Mouse (Mus musculus): ENCODE data around the gene Phb. TPM values are rescaled to one million over a fixed set of nuclear protein-coding genes. Genes with fewer than 3 reads are reported as not detected.

The Phb gene
- polyA plus RNA-seq, 1 experiment from 2014 or later, result 182 TPM

- no peaks in the 10 kb centered on the region for H3K9me3 ChIP-seq (ENCODE audit: control insufficient read depth, low read length)
- peaks cover 21% of the 10 kb centered on the region for H3K36me3 ChIP-seq (ENCODE audit: control insufficient read depth, insufficient read depth)
- H3K4me3 ChIP-seq (replicated peaks; ENCODE audit: low read length), result no peak overlapping the region
- no peak for ATAC-seq
- no peaks in the 10 kb centered on the region for H3K4me1 ChIP-seq (replicated peaks; ENCODE audit: control insufficient read depth, insufficient read depth, low read length)
- no peaks in the 10 kb centered on the region for H3K27me3 ChIP-seq (replicated peaks; ENCODE audit: control insufficient read depth, insufficient read depth, low read length)
- no peak overlapping the region for H3K4me2 ChIP-seq (ENCODE audit: low read length)
- H3K9ac ChIP-seq (replicated peaks; ENCODE audit: low read depth, low read length), result no peak overlapping the region
- 93% methylated on average over 14 of the region's 14 CpGs for WGBS
- H3K27ac ChIP-seq (ENCODE audit: low read length), result no peak overlapping the region
These were observed 11.4 kb downstream of the Phb start for GRCm38 (mm10) chr11:95677925-95678701.

DNA sequence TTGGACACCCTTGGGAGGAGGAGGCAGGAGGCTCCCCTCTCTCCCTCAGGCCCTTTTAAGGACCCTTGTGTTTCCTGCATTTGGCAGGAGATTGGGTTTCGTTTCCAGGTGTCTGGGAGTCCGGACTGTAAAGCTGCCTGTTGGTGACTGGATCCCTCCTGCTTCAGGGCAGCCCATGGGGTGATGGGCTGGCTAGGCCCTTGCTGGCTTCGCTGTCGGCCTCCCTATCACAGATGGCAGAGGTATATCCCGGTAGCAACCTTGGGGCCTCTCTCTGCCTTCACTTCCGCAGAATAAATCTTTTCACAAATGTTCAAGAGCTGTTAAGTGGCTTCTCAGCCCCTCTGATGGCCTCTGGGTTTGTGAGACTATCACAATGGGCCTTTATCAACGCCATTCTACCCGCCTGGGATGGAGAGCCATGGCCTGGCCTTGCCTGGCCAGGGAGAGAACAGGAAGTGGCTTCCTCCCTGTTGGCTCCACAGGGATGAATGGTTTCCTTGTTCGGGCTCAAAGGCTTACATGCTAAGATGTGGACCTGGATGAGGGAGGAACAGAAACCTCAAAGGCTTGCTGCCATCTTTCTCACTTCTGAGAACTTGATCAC, 15.3 kb downstream of the Phb start:
- no peaks in the 10 kb centered on the region for H3K27me3 ChIP-seq (replicated peaks; ENCODE audit: control insufficient read depth, insufficient read depth, low read length)
- 62% methylated on average over 9 of the region's 9 CpGs for WGBS
- H3K9ac ChIP-seq (replicated peaks; ENCODE audit: low read depth, low read length), result no peak overlapping the region
- H3K4me3 ChIP-seq (replicated peaks; ENCODE audit: low read length), result no peak overlapping the region
- ATAC-seq, result no peak
- H3K9me3 ChIP-seq (ENCODE audit: control insufficient read depth, low read length), result no peaks in the 10 kb centered on the region
- no peaks in the 10 kb centered on the region for H3K4me1 ChIP-seq (replicated peaks; ENCODE audit: control insufficient read depth, insufficient read depth, low read length)
- H3K27ac ChIP-seq (ENCODE audit: low read length), result no peak overlapping the region
- H3K4me2 ChIP-seq (ENCODE audit: low read length), result no peak overlapping the region
- peaks cover 19% of the 10 kb centered on the region for H3K36me3 ChIP-seq (ENCODE audit: control insufficient read depth, insufficient read depth)

DNA sequence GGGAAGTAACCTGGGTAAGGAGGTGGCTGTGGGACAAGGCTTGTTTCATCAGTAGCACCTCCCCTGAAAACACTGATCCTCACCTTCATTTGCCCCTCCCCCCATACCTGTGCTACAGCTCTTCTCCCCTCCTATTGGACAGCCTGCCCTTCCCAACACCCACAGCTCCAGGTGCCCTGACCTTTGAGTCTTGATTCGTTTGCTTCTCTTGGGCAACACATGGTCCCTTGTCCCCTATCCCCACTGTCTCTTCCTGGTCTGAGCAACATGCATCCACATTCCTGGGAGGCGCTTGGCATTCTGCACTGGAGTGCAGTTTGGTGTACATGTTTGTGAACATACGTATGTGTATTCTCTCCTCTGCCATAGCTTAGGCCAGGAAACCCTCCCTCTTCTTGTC, 16.2 kb downstream of the Phb start:
- H3K4me2 ChIP-seq (ENCODE audit: low read length), result no peak overlapping the region
- 84% methylated on average over 3 of the region's 3 CpGs for WGBS
- H3K36me3 ChIP-seq (ENCODE audit: control insufficient read depth, insufficient read depth), result peaks cover 12% of the 10 kb centered on the region
- H3K27ac ChIP-seq (ENCODE audit: low read length), result no peak overlapping the region
- H3K27me3 ChIP-seq (replicated peaks; ENCODE audit: control insufficient read depth, insufficient read depth, low read length), result no peaks in the 10 kb centered on the region
- no peaks in the 10 kb centered on the region for H3K4me1 ChIP-seq (replicated peaks; ENCODE audit: control insufficient read depth, insufficient read depth, low read length)
- no peak overlapping the region for H3K9ac ChIP-seq (replicated peaks; ENCODE audit: low read depth, low read length)
- no peak overlapping the region for H3K4me3 ChIP-seq (replicated peaks; ENCODE audit: low read length)
- H3K9me3 ChIP-seq (ENCODE audit: control insufficient read depth, low read length), result no peaks in the 10 kb centered on the region
- ATAC-seq, result no peak

- ATAC-seq, result 0 out of 2 replicates have a peak, but pooled peaks have one; percentile 54
- H3K27ac ChIP-seq (ENCODE audit: low read length), result no peak overlapping the region
These were observed 19.3 kb downstream of the Phb start for GRCm38 (mm10) chr11:95686031-95686430.

DNA sequence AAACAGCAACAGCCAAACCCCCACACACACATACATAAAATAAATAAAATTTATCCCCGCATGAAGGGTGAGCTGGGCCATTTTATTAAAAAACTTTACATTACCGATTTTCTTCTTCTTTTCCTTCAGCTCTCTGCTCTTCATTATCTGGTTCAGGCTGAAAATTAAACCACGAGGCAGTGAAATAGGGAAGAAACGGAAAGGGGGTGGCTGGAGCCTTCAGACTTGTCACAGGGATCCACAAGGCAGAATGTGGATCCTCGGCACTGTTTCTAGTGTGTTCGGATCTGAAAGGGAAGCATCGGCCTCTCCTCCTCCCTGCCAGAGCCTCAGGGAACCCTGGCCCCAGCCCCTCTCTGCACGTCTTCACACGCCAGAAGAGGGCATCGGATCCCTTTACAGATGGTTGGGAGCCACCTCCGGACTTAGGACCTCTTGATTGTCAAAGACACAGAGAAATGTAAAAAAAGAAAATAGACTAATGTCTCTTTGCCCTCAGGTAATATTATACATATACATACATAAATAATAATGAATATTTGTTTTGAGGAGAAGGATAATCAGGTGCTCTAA, 20.4 kb downstream of the Phb start:
- ATAC-seq, result no peak
- Histone ChIP-seq H3K9ac (replicated peaks; ENCODE audit: low read depth, low read length) (no peak overlapping the region), H3K9me3 (ENCODE audit: control insufficient read depth, low read length) (no peaks in the 10 kb centered on the region), H3K27ac (ENCODE audit: low read length) (no peak overlapping the region), H3K4me3 (replicated peaks; ENCODE audit: low read length) (no peak overlapping the region), H3K27me3 (replicated peaks; ENCODE audit: control insufficient read depth, insufficient read depth, low read length) (no peaks in the 10 kb centered on the region), H3K4me2 (ENCODE audit: low read length) (no peak overlapping the region), H3K4me1 (replicated peaks; ENCODE audit: control insufficient read depth, insufficient read depth, low read length) (no peaks in the 10 kb centered on the region), H3K36me3 (ENCODE audit: control insufficient read depth, insufficient read depth) (no peaks in the 10 kb centered on the region)
- 38% methylated on average over 11 of the region's 11 CpGs for WGBS

More at GRCm38 (mm10) chr11:95686031-95686430, 19.3 kb downstream of the Phb start:
- 5% methylated on average over 4 of the region's 4 CpGs for WGBS
- Histone ChIP-seq H3K9ac (replicated peaks; ENCODE audit: low read depth, low read length) (no peak overlapping the region), H3K9me3 (ENCODE audit: control insufficient read depth, low read length) (no peaks in the 10 kb centered on the region), H3K4me3 (replicated peaks; ENCODE audit: low read length) (no peak overlapping the region), H3K27me3 (replicated peaks; ENCODE audit: control insufficient read depth, insufficient read depth, low read length) (no peaks in the 10 kb centered on the region), H3K4me2 (ENCODE audit: low read length) (no peak overlapping the region), H3K36me3 (ENCODE audit: control insufficient read depth, insufficient read depth) (no peaks in the 10 kb centered on the region), H3K4me1 (replicated peaks; ENCODE audit: control insufficient read depth, insufficient read depth, low read length) (no peaks in the 10 kb centered on the region)

- H3K27me3 ChIP-seq (replicated peaks; ENCODE audit: control insufficient read depth, insufficient read depth, low read length), result no peaks in the 10 kb centered on the region
- H3K27ac ChIP-seq (ENCODE audit: low read length), result no peak overlapping the region
- H3K9me3 ChIP-seq (ENCODE audit: control insufficient read depth, low read length), result no peaks in the 10 kb centered on the region
- 85% methylated on average over 6 of the region's 6 CpGs for WGBS
- no peak overlapping the region for H3K4me2 ChIP-seq (ENCODE audit: low read length)
- H3K4me1 ChIP-seq (replicated peaks; ENCODE audit: control insufficient read depth, insufficient read depth, low read length), result no peaks in the 10 kb centered on the region
- no peak for ATAC-seq
- no peaks in the 10 kb centered on the region for H3K36me3 ChIP-seq (ENCODE audit: control insufficient read depth, insufficient read depth)
- no peak overlapping the region for H3K9ac ChIP-seq (replicated peaks; ENCODE audit: low read depth, low read length)
- H3K4me3 ChIP-seq (replicated peaks; ENCODE audit: low read length), result no peak overlapping the region
These were observed 21.8 kb downstream of the Phb start for GRCm38 (mm10) chr11:95688515-95688914.

DNA sequence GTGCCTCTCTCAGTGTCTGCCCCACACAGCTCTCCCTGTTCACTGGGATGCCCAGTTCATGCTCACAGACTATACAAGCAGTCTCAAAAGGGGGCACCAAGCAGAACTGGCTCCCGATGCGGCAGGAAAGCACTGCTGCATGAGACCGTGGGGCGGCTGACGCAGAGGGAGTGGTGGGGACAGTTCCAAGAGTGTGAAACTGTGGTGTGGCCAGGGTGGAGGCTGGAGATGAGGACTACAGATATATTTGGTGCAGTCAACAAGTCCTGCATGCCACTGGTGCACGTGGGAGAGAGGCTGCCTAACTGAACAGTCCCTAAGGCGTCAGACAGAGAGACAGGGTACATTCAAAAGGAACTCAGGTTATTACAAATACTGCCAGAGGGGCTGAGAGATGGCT, 22.2 kb downstream of the Phb start:
- ATAC-seq, result no peak
- H3K27ac ChIP-seq (ENCODE audit: low read length), result no peak overlapping the region

DNA sequence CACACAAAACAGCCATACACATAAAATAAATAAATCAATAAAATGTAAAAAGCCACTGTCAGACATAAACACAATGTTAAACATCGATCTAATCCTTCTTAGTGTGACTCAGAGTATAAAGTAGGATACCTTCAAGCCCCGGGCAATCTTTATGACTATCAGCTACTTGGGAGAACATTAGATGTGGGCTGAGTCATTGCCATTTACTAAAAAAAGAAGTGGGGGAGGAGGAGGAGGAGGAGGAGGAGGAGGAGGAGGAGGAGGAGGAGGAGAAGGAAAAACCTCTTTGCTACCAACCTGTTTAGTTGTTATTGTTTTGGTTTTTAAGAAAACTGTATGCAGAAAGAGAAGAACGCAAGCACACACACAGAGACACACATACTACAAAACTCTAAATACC, 22.8 kb downstream of the Phb start:
- Histone ChIP-seq H3K4me3 (replicated peaks; ENCODE audit: low read length) (no peak overlapping the region), H3K36me3 (ENCODE audit: control insufficient read depth, insufficient read depth) (no peaks in the 10 kb centered on the region), H3K27ac (ENCODE audit: low read length) (no peak overlapping the region), H3K4me1 (replicated peaks; ENCODE audit: control insufficient read depth, insufficient read depth, low read length) (no peaks in the 10 kb centered on the region), H3K9me3 (ENCODE audit: control insufficient read depth, low read length) (no peaks in the 10 kb centered on the region), H3K4me2 (ENCODE audit: low read length) (no peak overlapping the region), H3K27me3 (replicated peaks; ENCODE audit: control insufficient read depth, insufficient read depth, low read length) (no peaks in the 10 kb centered on the region), H3K9ac (replicated peaks; ENCODE audit: low read depth, low read length) (no peak overlapping the region)
- ATAC-seq, result no peak
- WGBS, result 85% methylated on average over 3 of the region's 3 CpGs

More for the DNA sequence above, 22.2 kb downstream of the Phb start:
- H3K27me3 ChIP-seq (replicated peaks; ENCODE audit: control insufficient read depth, insufficient read depth, low read length), result no peaks in the 10 kb centered on the region
- no peaks in the 10 kb centered on the region for H3K36me3 ChIP-seq (ENCODE audit: control insufficient read depth, insufficient read depth)
- H3K4me2 ChIP-seq (ENCODE audit: low read length), result no peak overlapping the region
- no peak overlapping the region for H3K4me3 ChIP-seq (replicated peaks; ENCODE audit: low read length)
- H3K4me1 ChIP-seq (replicated peaks; ENCODE audit: control insufficient read depth, insufficient read depth, low read length), result no peaks in the 10 kb centered on the region
- no peak overlapping the region for H3K9ac ChIP-seq (replicated peaks; ENCODE audit: low read depth, low read length)
- no peaks in the 10 kb centered on the region for H3K9me3 ChIP-seq (ENCODE audit: control insufficient read depth, low read length)
- 74% methylated on average over 7 of the region's 7 CpGs for WGBS

- whole genome bisulfite sequencing, result 79% methylated on average over 5 of the region's 5 CpGs
- Histone ChIP-seq H3K4me3 (replicated peaks; ENCODE audit: low read length) (no peak overlapping the region), H3K4me2 (ENCODE audit: low read length) (no peak overlapping the region), H3K27me3 (replicated peaks; ENCODE audit: control insufficient read depth, insufficient read depth, low read length) (no peaks in the 10 kb centered on the region), H3K27ac (ENCODE audit: low read length) (no peak overlapping the region), H3K4me1 (replicated peaks; ENCODE audit: control insufficient read depth, insufficient read depth, low read length) (no peaks in the 10 kb centered on the region), H3K36me3 (ENCODE audit: control insufficient read depth, insufficient read depth) (no peaks in the 10 kb centered on the region), H3K9ac (replicated peaks; ENCODE audit: low read depth, low read length) (no peak overlapping the region), H3K9me3 (ENCODE audit: control insufficient read depth, low read length) (no peaks in the 10 kb centered on the region)
- ATAC-seq, result no peak
These were observed 31.8 kb downstream of the Phb start for GRCm38 (mm10) chr11:95698541-95698940.
